Mouse (Mus musculus): Measurements from ENCODE around the gene Capn12. TPM values are rescaled to one million over a fixed set of nuclear protein-coding genes. Genes with fewer than 3 reads are reported as not detected.

Capn12 gene
- total RNA-seq, 1 experiment: 2.1 TPM

DNA sequence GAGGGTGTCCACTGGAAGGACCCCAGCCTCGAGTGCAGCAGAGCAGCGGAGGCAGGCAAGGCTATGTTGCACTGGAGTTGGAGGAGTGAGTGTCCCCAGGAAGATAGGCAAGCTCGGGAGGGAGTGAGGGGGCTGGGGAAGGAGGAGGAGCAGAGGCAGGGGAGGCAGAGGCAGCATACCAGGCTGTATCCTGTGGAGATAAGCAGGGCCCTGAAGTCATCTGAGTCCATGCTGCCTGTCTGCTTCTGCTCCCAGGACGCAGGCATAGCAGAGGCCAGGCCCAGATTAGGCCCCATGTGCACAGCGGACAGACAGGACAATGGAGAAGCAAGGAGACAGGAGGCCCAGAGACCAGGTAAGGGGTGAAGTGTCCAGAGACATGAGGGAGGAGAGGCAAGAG lies 13.7 kb downstream of the Capn12 start:
- no peak overlapping the region for H3K9ac ChIP-seq (ENCODE audit: insufficient read depth, low read depth, low read length, poor library complexity, severe bottlenecking)
- DNase-seq (ENCODE audit: low read depth, low spot score): no peak
- no peaks in the 10 kb centered on the region for H3K9me3 ChIP-seq (ENCODE audit: control insufficient read depth, insufficient read depth, low read depth, low read length)
- no peak overlapping the region for H3K4me3 ChIP-seq (ENCODE audit: insufficient read depth in 1 of 2, low read depth in 1 of 2, low read length in 2 of 2, poor library complexity in 1 of 2, severe bottlenecking in 1 of 2)
- H3K27ac ChIP-seq (ENCODE audit: insufficient read depth, low read depth, low read length, poor library complexity, severe bottlenecking): no peak overlapping the region
- H3K4me1 ChIP-seq (ENCODE audit: control insufficient read depth in 2 of 2, insufficient read depth in 2 of 2, low read length in 2 of 2, poor library complexity in 1 of 2): peaks cover 0 to 9% of the 10 kb centered on the region in 2 experiments; a peak in 1 of 4 replicates
- in situ Hi-C loops (cut with MboI; ENCODE audit: low sequenced_read_pairs in 2 of 2, unreplicated experiment in 2 of 2): no loop called here
- H3K36me3 ChIP-seq (ENCODE audit: control insufficient read depth, insufficient read depth, low read length, poor library complexity, severe bottlenecking): peaks cover 84% of the 10 kb centered on the region
- TF ChIP-seq ZC3H11A (IDR thresholded peaks at IDR 0.05; ENCODE audit: borderline replicate concordance, low read depth, low read length): no peak
- no peak for TF ChIP-seq MAFK (IDR thresholded peaks at IDR 0.05; ENCODE audit: insufficient read depth, low read depth, low read length)
- no peak for TF ChIP-seq CHD2 (IDR thresholded peaks at IDR 0.05; ENCODE audit: low read depth, low read length)
- TF ChIP-seq ZNF384 (IDR thresholded peaks at IDR 0.05; ENCODE audit: low read depth, low read length): no peak
- TF ChIP-seq HCFC1 (IDR thresholded peaks at IDR 0.05; ENCODE audit: borderline replicate concordance, insufficient read depth, low read length): no peak

DNA sequence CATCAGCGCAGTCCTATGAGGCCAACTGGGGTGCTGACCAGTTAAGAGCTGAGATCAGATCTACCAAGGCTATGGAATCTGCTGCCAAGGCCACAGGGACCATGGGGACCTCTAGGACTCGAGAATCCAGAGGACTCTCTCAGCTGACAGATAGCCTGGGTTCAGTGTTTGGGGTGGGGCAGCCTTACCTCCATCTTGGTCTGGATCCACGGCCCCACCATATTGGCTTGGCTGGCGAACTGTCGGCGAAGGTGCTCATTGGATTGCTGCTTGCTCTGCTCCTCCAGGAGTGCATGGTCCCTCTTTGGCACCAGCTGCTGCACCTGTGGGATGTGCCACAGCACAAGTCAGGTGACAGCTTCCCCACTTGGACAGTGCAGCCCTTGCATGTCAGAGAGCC lies 16.4 kb downstream of the Capn12 start:
- peaks cover 0 to 7% of the 10 kb centered on the region in 2 experiments; a peak in 1 of 4 replicates for H3K4me1 ChIP-seq (ENCODE audit: control insufficient read depth in 2 of 2, insufficient read depth in 2 of 2, low read length in 2 of 2, poor library complexity in 1 of 2)
- no peak overlapping the region for H3K4me3 ChIP-seq (ENCODE audit: insufficient read depth in 1 of 2, low read depth in 1 of 2, low read length in 2 of 2, poor library complexity in 1 of 2, severe bottlenecking in 1 of 2)
- H3K9ac ChIP-seq (ENCODE audit: insufficient read depth, low read depth, low read length, poor library complexity, severe bottlenecking): no peak overlapping the region
- in situ Hi-C loops (cut with MboI; ENCODE audit: low sequenced_read_pairs in 2 of 2, unreplicated experiment in 2 of 2): no loop called here
- peaks cover 91% of the 10 kb centered on the region for H3K36me3 ChIP-seq (ENCODE audit: control insufficient read depth, insufficient read depth, low read length, poor library complexity, severe bottlenecking)
- no peak for DNase-seq (ENCODE audit: low read depth, low spot score)
- H3K9me3 ChIP-seq (ENCODE audit: control insufficient read depth, insufficient read depth, low read depth, low read length): no peaks in the 10 kb centered on the region
- no peak overlapping the region for H3K27ac ChIP-seq (ENCODE audit: insufficient read depth, low read depth, low read length, poor library complexity, severe bottlenecking)
- TF ChIP-seq HCFC1 (IDR thresholded peaks at IDR 0.05; ENCODE audit: borderline replicate concordance, insufficient read depth, low read length) (no peak), ZNF384 (IDR thresholded peaks at IDR 0.05; ENCODE audit: low read depth, low read length) (no peak), ZC3H11A (IDR thresholded peaks at IDR 0.05; ENCODE audit: borderline replicate concordance, low read depth, low read length) (no peak), CHD2 (IDR thresholded peaks at IDR 0.05; ENCODE audit: low read depth, low read length) (no peak), MAFK (IDR thresholded peaks at IDR 0.05; ENCODE audit: insufficient read depth, low read depth, low read length) (no peak)

DNA sequence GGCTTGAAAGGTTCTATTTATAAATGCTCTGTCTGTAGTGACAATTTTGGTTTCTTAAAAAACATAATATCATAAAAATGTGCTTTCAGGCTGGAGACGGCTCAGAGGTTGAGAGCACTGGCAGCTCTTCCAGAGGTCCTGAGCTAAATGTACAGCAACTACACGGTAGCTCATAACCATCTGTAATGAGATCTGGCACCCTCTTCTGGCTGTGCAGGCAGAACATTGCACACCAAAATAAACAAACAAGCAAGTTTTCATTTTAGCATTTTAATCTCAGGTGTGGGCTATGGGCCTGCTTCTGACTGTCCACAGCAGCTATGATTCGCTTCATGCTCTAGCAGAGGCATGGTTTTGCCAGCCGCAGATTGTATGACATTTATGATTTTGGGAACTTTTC lies 18.8 kb downstream of the Capn12 start:
- in situ Hi-C loops (cut with MboI; ENCODE audit: low sequenced_read_pairs in 2 of 2, unreplicated experiment in 2 of 2): no loop called here
- Histone ChIP-seq H3K9ac (ENCODE audit: insufficient read depth, low read depth, low read length, poor library complexity, severe bottlenecking) (no peak overlapping the region), H3K9me3 (ENCODE audit: control insufficient read depth, insufficient read depth, low read depth, low read length) (no peaks in the 10 kb centered on the region), H3K36me3 (ENCODE audit: control insufficient read depth, insufficient read depth, low read length, poor library complexity, severe bottlenecking) (peaks cover 93% of the 10 kb centered on the region), H3K4me1 (ENCODE audit: control insufficient read depth in 2 of 2, insufficient read depth in 2 of 2, low read length in 2 of 2, poor library complexity in 1 of 2) (peaks cover 0 to 2% of the 10 kb centered on the region in 2 experiments; a peak in 1 of 4 replicates), H3K4me3 (ENCODE audit: insufficient read depth in 1 of 2, low read depth in 1 of 2, low read length in 2 of 2, poor library complexity in 1 of 2, severe bottlenecking in 1 of 2) (no peak overlapping the region), H3K27ac (ENCODE audit: insufficient read depth, low read depth, low read length, poor library complexity, severe bottlenecking) (no peak overlapping the region)
- no peak for DNase-seq (ENCODE audit: low read depth, low spot score)
- TF ChIP-seq HCFC1 (IDR thresholded peaks at IDR 0.05; ENCODE audit: borderline replicate concordance, insufficient read depth, low read length) (no peak), CHD2 (IDR thresholded peaks at IDR 0.05; ENCODE audit: low read depth, low read length) (no peak), ZC3H11A (IDR thresholded peaks at IDR 0.05; ENCODE audit: borderline replicate concordance, low read depth, low read length) (no peak)

DNA sequence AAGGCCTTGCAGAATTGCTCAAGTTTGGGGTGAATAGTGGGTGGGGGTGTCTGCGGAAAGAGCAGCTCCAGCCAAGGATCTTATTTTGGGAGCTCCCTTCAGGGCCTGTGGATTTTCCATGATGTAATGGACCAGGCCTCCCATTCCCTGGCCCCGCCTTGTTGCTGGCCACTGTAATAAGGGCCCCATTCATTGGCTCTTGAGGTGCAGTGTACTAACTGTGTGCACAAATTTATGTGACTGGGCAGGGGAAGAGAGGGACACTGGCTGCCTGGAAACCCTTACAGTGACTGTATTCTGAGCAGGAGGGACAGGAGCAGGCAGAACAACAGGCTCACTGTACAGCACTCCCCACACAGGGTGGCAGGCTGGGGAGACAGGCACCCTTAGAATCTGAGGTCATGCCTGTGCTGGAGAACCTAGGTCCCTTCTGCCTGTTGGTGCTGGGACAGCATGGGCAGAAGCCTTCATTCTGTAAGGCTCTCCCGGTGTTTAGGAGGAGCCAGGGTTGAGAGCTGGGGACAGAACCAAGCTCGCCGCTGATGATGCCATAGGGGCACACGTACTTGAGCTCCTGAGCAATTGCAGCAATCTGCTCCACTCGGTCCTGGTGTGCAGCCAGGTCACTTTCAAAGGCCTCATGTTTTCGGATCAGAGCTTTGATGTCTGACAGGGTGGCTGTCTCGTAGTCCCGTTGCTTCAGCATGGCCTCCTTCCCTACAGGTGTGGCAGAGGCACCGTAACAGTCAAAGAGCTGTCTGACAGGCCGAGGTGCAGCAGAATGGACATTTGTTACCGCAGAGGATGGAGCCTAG lies 20.3 kb downstream of the Capn12 start:
- Histone ChIP-seq H3K4me3 (ENCODE audit: insufficient read depth in 1 of 2, low read depth in 1 of 2, low read length in 2 of 2, poor library complexity in 1 of 2, severe bottlenecking in 1 of 2) (no peak overlapping the region), H3K9me3 (ENCODE audit: control insufficient read depth, insufficient read depth, low read depth, low read length) (no peaks in the 10 kb centered on the region), H3K27ac (ENCODE audit: insufficient read depth, low read depth, low read length, poor library complexity, severe bottlenecking) (no peak overlapping the region), H3K36me3 (ENCODE audit: control insufficient read depth, insufficient read depth, low read length, poor library complexity, severe bottlenecking) (peaks cover 93% of the 10 kb centered on the region), H3K9ac (ENCODE audit: insufficient read depth, low read depth, low read length, poor library complexity, severe bottlenecking) (no peak overlapping the region), H3K4me1 (ENCODE audit: control insufficient read depth in 2 of 2, insufficient read depth in 2 of 2, low read length in 2 of 2, poor library complexity in 1 of 2) (no peaks in the 10 kb centered on the region; a peak in 1 of 4 replicates)
- TF ChIP-seq HCFC1 (IDR thresholded peaks at IDR 0.05; ENCODE audit: borderline replicate concordance, insufficient read depth, low read length): no peak
- TF ChIP-seq ZNF384 (IDR thresholded peaks at IDR 0.05; ENCODE audit: low read depth, low read length): no peak
- TF ChIP-seq MAFK (IDR thresholded peaks at IDR 0.05; ENCODE audit: insufficient read depth, low read depth, low read length): no peak
- TF ChIP-seq CHD2 (IDR thresholded peaks at IDR 0.05; ENCODE audit: low read depth, low read length): no peak
- no peak for TF ChIP-seq ZC3H11A (IDR thresholded peaks at IDR 0.05; ENCODE audit: borderline replicate concordance, low read depth, low read length)
- DNase-seq (ENCODE audit: low read depth, low spot score): no peak
- in situ Hi-C loops (cut with MboI; ENCODE audit: low sequenced_read_pairs in 2 of 2, unreplicated experiment in 2 of 2): no loop called here

Data from ES-E14 (cell line).